Mouse (Mus musculus): Measurements from ENCODE around the gene Cth.

GRCm38 (mm10) chr3:157872897-157873296, 52.0 kb downstream of the Cth start:
- TF ChIP-seq GATA1 (IDR thresholded peaks at IDR 0.05; ENCODE audit: borderline replicate concordance, low read length), result no peak
- TF ChIP-seq FLI1 (IDR thresholded peaks at IDR 0.05; ENCODE audit: low read length), result no peak
